In the genomic region with DNA sequence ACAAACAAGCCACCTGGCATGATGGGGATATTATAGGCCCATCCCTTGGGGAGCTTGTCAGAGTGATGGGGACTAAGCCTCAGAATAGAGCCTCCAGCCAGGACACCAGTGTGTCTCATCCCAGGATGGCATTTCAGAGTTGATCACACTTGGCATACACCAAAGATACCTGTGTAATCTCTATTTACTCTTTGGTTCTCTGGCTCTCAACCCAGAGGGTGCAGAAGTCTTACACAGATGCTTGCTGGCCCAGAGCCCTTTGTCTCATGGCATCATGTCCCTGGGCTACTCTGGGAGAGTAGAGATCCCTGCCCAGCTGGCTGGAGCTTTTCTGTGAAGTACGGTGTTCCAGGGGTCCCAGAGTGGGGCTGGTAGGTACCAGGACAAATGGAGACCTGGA, we compare ENCODE assay signal across 25 mouse cellular contexts.
A peak's percentile ranks its signal among the peaks of the same experiment; 100 is the strongest.
DNase-seq lines count a peak whose midpoint lies in the region; ATAC-seq and TF ChIP-seq lines count a peak whose summit lies in the region.
"Had no signal": no experiment of that assay in that cellular context is flagged by ENCODE, and none has a peak within 500 bp of the region (broad histone marks: within the 10 kb centered on the region; RNA-seq: fewer than 3 reads in every experiment).

No protein-coding gene starts in this region.

- H3K4me1 ChIP-seq in heart, embryonic 10.5 days: peaks cover 74% of the 10 kb centered on the region
- peaks cover 12% of the 10 kb centered on the region; the same call in 1 of the 2 replicates for H3K4me1 ChIP-seq in hindbrain, postnatal 0 days (ENCODE audit: insufficient read depth, low read length)
- peaks cover 29% of the 10 kb centered on the region for H3K4me1 ChIP-seq in hindbrain, embryonic 12.5 days
- H3K4me1 ChIP-seq in liver, embryonic 12.5 days: peaks cover 75% of the 10 kb centered on the region
- peaks cover 56% of the 10 kb centered on the region for H3K4me1 ChIP-seq in liver, embryonic 11.5 days (replicated peaks; ENCODE audit: control insufficient read depth, insufficient read depth, low read length)
- H3K4me1 ChIP-seq in liver, embryonic 15.5 days (replicated peaks): peaks cover 75% of the 10 kb centered on the region

- H3K27ac ChIP-seq in heart, embryonic 10.5 days: peak overlapping the region; percentile 76; the same call in 1 of the 2 replicates
- H3K27ac ChIP-seq in hindbrain, postnatal 0 days: 0 out of 2 replicates have a peak overlapping the region, but pooled peaks have one; percentile 26
- no peak overlapping the region for H3K27ac ChIP-seq in hindbrain, embryonic 12.5 days
- 0 out of 2 replicates have a peak overlapping the region, but pooled peaks have one; percentile 10 for H3K27ac ChIP-seq in liver, embryonic 12.5 days
- H3K27ac ChIP-seq in liver, embryonic 11.5 days (ENCODE audit: low read depth, low read length): no peak overlapping the region
- H3K27ac ChIP-seq in liver, embryonic 15.5 days (replicated peaks): no peak overlapping the region
- H3K27ac ChIP-seq: forebrain, embryonic 13.5 days; heart, embryonic 15.5 days had no signal

- 100% methylated on average over 1 of the region's 1 CpGs for WGBS in heart, embryonic 10.5 days
- WGBS in hindbrain, postnatal 0 days: 61% methylated on average over 1 of the region's 1 CpGs
- WGBS in hindbrain, embryonic 12.5 days: 94% methylated on average over 1 of the region's 1 CpGs
- 90% methylated on average over 1 of the region's 1 CpGs for WGBS in liver, embryonic 12.5 days (ENCODE audit: insufficient replicate concordance)
- WGBS in liver, embryonic 11.5 days: 90% methylated on average over 1 of the region's 1 CpGs
- WGBS in liver, embryonic 15.5 days (ENCODE audit: insufficient replicate concordance): 68% methylated on average over 1 of the region's 1 CpGs

- TF ChIP-seq CTCF in hindbrain, postnatal 0 days (IDR thresholded peaks at IDR 0.05; ENCODE audit: low read depth): no peak

- ATAC-seq in hindbrain, postnatal 0 days: no peak
- ATAC-seq in hindbrain, embryonic 12.5 days (ENCODE audit: low FRiP score): no peak
- no peak for ATAC-seq in liver, embryonic 12.5 days
- no peak for ATAC-seq in liver, embryonic 11.5 days (replicated peaks; ENCODE audit: low FRiP score)
- ATAC-seq in liver, embryonic 15.5 days (ENCODE audit: insufficient read depth): no peak
- ATAC-seq: forebrain, embryonic 13.5 days; forebrain, embryonic 16.5 days; Patski had no signal

- H3K27me3 ChIP-seq in heart, embryonic 10.5 days (ENCODE audit: insufficient read depth, poor library complexity, severe bottlenecking): no peaks in the 10 kb centered on the region
- no peaks in the 10 kb centered on the region for H3K27me3 ChIP-seq in hindbrain, postnatal 0 days (ENCODE audit: insufficient read depth, low read length)
- no peaks in the 10 kb centered on the region for H3K27me3 ChIP-seq in hindbrain, embryonic 12.5 days
- no peaks in the 10 kb centered on the region for H3K27me3 ChIP-seq in liver, embryonic 12.5 days (replicated peaks)
- no peaks in the 10 kb centered on the region for H3K27me3 ChIP-seq in liver, embryonic 11.5 days (replicated peaks; ENCODE audit: control insufficient read depth, insufficient read depth, low read length)
- no peaks in the 10 kb centered on the region for H3K27me3 ChIP-seq in liver, embryonic 15.5 days
- H3K27me3 ChIP-seq: CH12.LX; forebrain, embryonic 13.5 days; heart, embryonic 12.5 days; heart, embryonic 15.5 days; Patski had no signal

- peaks cover 45% of the 10 kb centered on the region for H3K36me3 ChIP-seq in heart, embryonic 10.5 days
- H3K36me3 ChIP-seq in hindbrain, postnatal 0 days (ENCODE audit: insufficient read depth, low read length): peaks cover 6% of the 10 kb centered on the region
- peaks cover 51% of the 10 kb centered on the region for H3K36me3 ChIP-seq in hindbrain, embryonic 12.5 days
- H3K36me3 ChIP-seq in liver, embryonic 12.5 days: peaks cover 48% of the 10 kb centered on the region
- H3K36me3 ChIP-seq in liver, embryonic 11.5 days (ENCODE audit: control insufficient read depth, insufficient read depth, low read length): peaks cover 9% of the 10 kb centered on the region
- 0 out of 2 replicates have a peak, but pooled peaks cover 9% of the 10 kb centered on the region for H3K36me3 ChIP-seq in liver, embryonic 15.5 days (replicated peaks)
- H3K36me3 ChIP-seq: G1E had no signal

- no peaks in the 10 kb centered on the region for H3K9me3 ChIP-seq in heart, embryonic 10.5 days
- no peaks in the 10 kb centered on the region for H3K9me3 ChIP-seq in hindbrain, postnatal 0 days (ENCODE audit: low read length)
- no peaks in the 10 kb centered on the region for H3K9me3 ChIP-seq in hindbrain, embryonic 12.5 days (replicated peaks)
- H3K9me3 ChIP-seq in liver, embryonic 12.5 days (replicated peaks): no peaks in the 10 kb centered on the region
- H3K9me3 ChIP-seq in liver, embryonic 11.5 days (ENCODE audit: control insufficient read depth, low read length): no peaks in the 10 kb centered on the region
- H3K9me3 ChIP-seq in liver, embryonic 15.5 days (replicated peaks): no peaks in the 10 kb centered on the region
- H3K9me3 ChIP-seq: forebrain, embryonic 10.5 days; forebrain, embryonic 13.5 days; heart, embryonic 12.5 days; heart, embryonic 15.5 days had no signal

- H3K4me2 ChIP-seq in hindbrain, postnatal 0 days (ENCODE audit: low read depth, low read length): no peak overlapping the region
- no peak overlapping the region for H3K4me2 ChIP-seq in hindbrain, embryonic 12.5 days (replicated peaks)
- H3K4me2 ChIP-seq in liver, embryonic 12.5 days: peak overlapping the region; percentile 53; the same call in 1 of the 2 replicates
- H3K4me2 ChIP-seq in liver, embryonic 11.5 days: no peak overlapping the region
- peak overlapping the region; percentile 40; the same call in 1 of the 2 replicates for H3K4me2 ChIP-seq in liver, embryonic 15.5 days
- H3K4me2 ChIP-seq: forebrain, embryonic 13.5 days; heart, embryonic 12.5 days; heart, embryonic 15.5 days had no signal

- no peak overlapping the region for H3K4me3 ChIP-seq in heart, embryonic 10.5 days
- H3K4me3 ChIP-seq in hindbrain, postnatal 0 days (ENCODE audit: low read length): no peak overlapping the region
- no peak overlapping the region for H3K4me3 ChIP-seq in hindbrain, embryonic 12.5 days
- H3K4me3 ChIP-seq in liver, embryonic 12.5 days: no peak overlapping the region
- H3K4me3 ChIP-seq in liver, embryonic 11.5 days (ENCODE audit: low read depth, low read length): no peak overlapping the region
- H3K4me3 ChIP-seq in liver, embryonic 15.5 days (replicated peaks): no peak overlapping the region
- H3K4me3 ChIP-seq: forebrain, embryonic 10.5 days; forebrain, embryonic 13.5 days; heart, embryonic 12.5 days; heart, embryonic 15.5 days had no signal

- no peak overlapping the region for H3K9ac ChIP-seq in hindbrain, postnatal 0 days (replicated peaks; ENCODE audit: low read length)
- no peak overlapping the region for H3K9ac ChIP-seq in hindbrain, embryonic 12.5 days
- H3K9ac ChIP-seq in liver, embryonic 12.5 days: no peak overlapping the region
- no peak overlapping the region for H3K9ac ChIP-seq in liver, embryonic 11.5 days (ENCODE audit: low read depth, low read length)
- H3K9ac ChIP-seq in liver, embryonic 15.5 days: no peak overlapping the region
- H3K9ac ChIP-seq: forebrain, embryonic 13.5 days; heart, embryonic 15.5 days had no signal

- DNase-seq in heart, embryonic 10.5 days (ENCODE audit: low spot score): no peak
- DNase-seq in heart, postnatal 4 days: no peak
- no peak for DNase-seq in hindbrain, postnatal 0 days (ENCODE audit: low spot score)
- DNase-seq in liver, embryonic 11.5 days (ENCODE audit: low spot score): no peak
- DNase-seq: adrenal gland, postnatal 10 days; adrenal gland, postnatal 36 days; B cell, adult 2 months; cerebellum, adult 18-20 months; cerebellum, adult 9-10 months; cerebellum, postnatal 14 days; gastrocnemius, postnatal 25 days; heart, adult 18-20 months; heart, postnatal 10 days; heart, postnatal 36 days had no signal

Comparison
In these comparisons a context has a peak if more than half of its experiments do, and no peak if none do; other contexts are left out.
1. H3K27ac ChIP-seq: peak in heart, embryonic 10.5 days (single experiment), hindbrain, postnatal 0 days (single experiment) and liver, embryonic 12.5 days (single experiment); none in hindbrain, embryonic 12.5 days (single experiment), liver, embryonic 11.5 days (single experiment) and liver, embryonic 15.5 days (single experiment).
2. H3K4me2 ChIP-seq: peak in liver, embryonic 12.5 days (single experiment) and liver, embryonic 15.5 days (single experiment); none in hindbrain, postnatal 0 days (single experiment), hindbrain, embryonic 12.5 days (single experiment) and liver, embryonic 11.5 days (single experiment).